Mouse (Mus musculus): Measurements from ENCODE around the gene Kcnj5. TPM values are rescaled to one million over a fixed set of nuclear protein-coding genes. Genes with fewer than 3 reads are reported as not detected.

Kcnj5 gene
- polyA plus RNA-seq, 1 experiment from 2014 or later: 0.46 TPM

DNA sequence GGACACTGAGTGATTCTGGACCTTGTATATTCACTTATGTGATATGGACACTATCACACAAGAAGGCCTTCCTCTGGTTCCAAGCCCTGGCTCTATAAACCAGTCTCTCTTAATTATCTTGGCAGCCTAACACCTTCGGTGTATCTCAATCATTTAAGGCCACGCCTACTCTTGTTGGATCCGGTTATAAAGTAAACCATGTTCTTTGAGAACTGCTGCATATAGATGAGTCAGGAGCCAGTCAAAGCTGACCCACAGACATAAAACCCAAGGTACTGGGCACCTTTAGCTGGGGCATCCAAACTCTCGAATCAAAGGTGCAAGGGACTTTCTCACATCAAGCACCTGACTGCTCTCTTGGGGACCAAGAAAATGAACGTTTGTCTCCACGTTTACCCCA is 28.1 kb upstream of the Kcnj5 start, which contains the start of gene Kcnj1:
Gene Kcnj1, plus strand, starts transcription at position 292 of the 400 bp plus-strand sequence.
- WGBS: 89% methylated on average over 6 of the region's 6 CpGs
- no peaks in the 10 kb centered on the region for H3K4me1 ChIP-seq (ENCODE audit: control insufficient read depth, insufficient read depth, low read length)
- no peak within 1 kb of the TSS for H3K9ac ChIP-seq (ENCODE audit: low read length)
- no peak for ATAC-seq (ENCODE audit: insufficient read depth, low FRiP score, low TSS enrichment)
- DNase-seq (ENCODE audit: low spot score): no peak
- no peak within 1 kb of the TSS for H3K4me3 ChIP-seq (ENCODE audit: low read depth, low read length)
- no peak within 1 kb of the TSS for H3K27ac ChIP-seq (ENCODE audit: low read depth, low read length)
- no peaks in the 10 kb centered on the region for H3K9me3 ChIP-seq (ENCODE audit: control insufficient read depth, low read length)
- no peaks in the 10 kb centered on the region for H3K36me3 ChIP-seq (ENCODE audit: control insufficient read depth, insufficient read depth, low read length)
- H3K4me2 ChIP-seq (ENCODE audit: low read depth): no peak within 1 kb of the TSS
- no peaks in the 10 kb centered on the region for H3K27me3 ChIP-seq (ENCODE audit: control insufficient read depth, insufficient read depth, low read length)

DNA sequence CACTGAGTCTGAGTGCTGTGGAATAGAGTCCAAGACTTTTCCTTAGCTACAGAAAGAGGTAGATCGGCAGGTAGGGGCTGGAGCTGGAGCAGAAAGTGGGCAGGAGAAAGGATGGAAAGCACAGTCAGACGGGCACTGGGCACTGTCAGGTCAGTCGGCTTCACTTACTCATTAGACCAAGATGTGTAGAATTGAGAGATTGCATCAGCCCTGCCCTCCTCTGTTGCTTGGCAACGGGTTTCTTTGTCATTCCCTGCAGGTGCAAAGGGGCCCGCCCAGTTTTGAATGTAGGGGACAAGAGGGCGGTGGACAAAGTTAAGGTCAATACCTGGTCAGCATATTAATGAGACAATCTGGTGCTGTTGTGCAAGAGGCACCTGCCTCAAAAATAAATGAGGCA is 25.2 kb upstream of the Kcnj5 start:
- H3K36me3 ChIP-seq (ENCODE audit: control insufficient read depth, insufficient read depth, low read length): no peaks in the 10 kb centered on the region
- no peaks in the 10 kb centered on the region for H3K4me1 ChIP-seq (ENCODE audit: control insufficient read depth, insufficient read depth, low read length)
- H3K27me3 ChIP-seq (ENCODE audit: control insufficient read depth, insufficient read depth, low read length): no peaks in the 10 kb centered on the region
- no peak overlapping the region for H3K4me2 ChIP-seq (ENCODE audit: low read depth)
- H3K9ac ChIP-seq (ENCODE audit: low read length): no peak overlapping the region
- ATAC-seq (ENCODE audit: insufficient read depth, low FRiP score, low TSS enrichment) (no peak), DNase-seq (ENCODE audit: low spot score) (peak; percentile 16)
- no peak overlapping the region for H3K27ac ChIP-seq (ENCODE audit: low read depth, low read length)
- H3K9me3 ChIP-seq (ENCODE audit: control insufficient read depth, low read length): 0 out of 2 replicates have a peak, but pooled peaks cover 2% of the 10 kb centered on the region
- no peak overlapping the region for H3K4me3 ChIP-seq (ENCODE audit: low read depth, low read length)
- 51% methylated on average over 6 of the region's 6 CpGs for WGBS

DNA sequence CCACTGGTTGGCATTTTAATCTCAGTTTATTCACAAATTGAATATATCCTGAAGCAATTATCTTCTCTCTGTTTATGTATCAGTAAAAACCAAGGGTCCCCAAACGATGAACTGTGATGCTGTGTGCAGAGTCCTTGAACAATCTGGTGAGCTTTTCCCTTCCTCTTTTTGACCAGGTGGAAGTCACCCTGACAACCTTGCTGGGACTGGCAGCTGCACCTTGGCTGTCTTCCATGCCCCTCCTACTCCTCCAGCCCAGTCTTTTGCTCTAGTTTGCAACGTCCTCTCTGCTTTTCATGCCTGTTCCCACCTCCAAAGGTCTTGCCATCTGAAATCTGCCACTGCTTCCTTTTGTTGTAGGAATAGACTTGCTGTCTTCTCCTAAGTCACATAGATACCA is 24.7 kb upstream of the Kcnj5 start:
- no peak overlapping the region for H3K9ac ChIP-seq (ENCODE audit: low read length)

DNA sequence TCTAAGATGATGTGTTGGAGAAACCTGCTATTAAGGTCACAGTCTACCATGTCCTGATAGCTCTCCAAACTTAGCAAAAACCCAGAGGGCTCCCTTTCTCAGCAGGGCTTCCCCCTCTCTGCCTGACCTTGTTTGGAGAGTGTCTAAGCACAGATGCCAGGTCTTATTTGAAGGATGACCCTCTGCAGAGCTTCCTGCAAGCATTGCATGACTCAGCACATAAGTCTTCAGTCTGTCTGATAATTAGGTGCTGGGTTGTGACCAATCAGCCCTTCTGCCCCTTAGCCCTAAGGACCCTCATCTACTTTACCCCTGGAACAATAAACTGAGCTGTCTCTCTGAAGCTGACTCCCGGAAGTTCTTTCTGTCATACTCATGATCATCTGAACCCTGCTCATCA is 16.6 kb upstream of the Kcnj5 start:
- H3K9me3 ChIP-seq (ENCODE audit: control insufficient read depth, low read length): no peaks in the 10 kb centered on the region

More for the DNA sequence above, 24.7 kb upstream of the Kcnj5 start:
- ATAC-seq (ENCODE audit: insufficient read depth, low FRiP score, low TSS enrichment): no peak
- DNase-seq (ENCODE audit: low spot score): no peak
- no peak overlapping the region for H3K4me3 ChIP-seq (ENCODE audit: low read depth, low read length)
- H3K9me3 ChIP-seq (ENCODE audit: control insufficient read depth, low read length): 0 out of 2 replicates have a peak, but pooled peaks cover 2% of the 10 kb centered on the region
- no peaks in the 10 kb centered on the region for H3K27me3 ChIP-seq (ENCODE audit: control insufficient read depth, insufficient read depth, low read length)
- H3K36me3 ChIP-seq (ENCODE audit: control insufficient read depth, insufficient read depth, low read length): no peaks in the 10 kb centered on the region
- no peak overlapping the region for H3K4me2 ChIP-seq (ENCODE audit: low read depth)
- no peak overlapping the region for H3K27ac ChIP-seq (ENCODE audit: low read depth, low read length)
- H3K4me1 ChIP-seq (ENCODE audit: control insufficient read depth, insufficient read depth, low read length): no peaks in the 10 kb centered on the region
- 50% methylated on average over 2 of the region's 2 CpGs for WGBS

DNA sequence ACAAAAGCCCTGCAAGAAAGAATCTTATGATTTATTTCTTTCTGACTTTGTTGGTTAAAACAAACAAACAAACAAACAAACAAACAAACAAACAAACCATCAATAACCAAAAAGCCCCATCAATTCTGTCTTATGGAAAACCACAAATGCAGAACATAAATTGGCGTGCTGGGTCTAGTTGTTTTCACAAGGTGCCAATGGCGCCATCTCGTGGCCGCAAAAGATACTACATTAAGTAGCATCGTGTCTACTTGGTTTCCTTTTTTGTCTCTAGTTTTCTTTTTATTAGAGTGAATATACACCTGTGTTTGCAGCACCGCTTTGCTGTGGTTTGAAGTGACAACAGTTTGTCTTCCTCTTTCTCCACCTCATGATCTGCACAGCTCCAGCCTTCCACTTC is 6.2 kb upstream of the Kcnj5 start:
- Histone ChIP-seq H3K27me3 (ENCODE audit: control insufficient read depth, insufficient read depth, low read length) (peaks cover 6% of the 10 kb centered on the region; the same call in 1 of the 2 replicates), H3K9me3 (ENCODE audit: control insufficient read depth, low read length) (no peaks in the 10 kb centered on the region), H3K4me3 (ENCODE audit: low read depth, low read length) (no peak overlapping the region), H3K9ac (ENCODE audit: low read length) (no peak overlapping the region), H3K4me1 (ENCODE audit: control insufficient read depth, insufficient read depth, low read length) (no peaks in the 10 kb centered on the region), H3K4me2 (ENCODE audit: low read depth) (no peak overlapping the region), H3K27ac (ENCODE audit: low read depth, low read length) (no peak overlapping the region), H3K36me3 (ENCODE audit: control insufficient read depth, insufficient read depth, low read length) (no peaks in the 10 kb centered on the region)
- DNase-seq (ENCODE audit: low spot score): peak; percentile 71
- ATAC-seq (ENCODE audit: insufficient read depth, low FRiP score, low TSS enrichment): no peak
- 4% methylated on average over 6 of the region's 6 CpGs for WGBS

More for the DNA sequence above, 16.6 kb upstream of the Kcnj5 start:
- H3K9ac ChIP-seq (ENCODE audit: low read length): no peak overlapping the region
- H3K4me1 ChIP-seq (ENCODE audit: control insufficient read depth, insufficient read depth, low read length): no peaks in the 10 kb centered on the region
- DNase-seq (ENCODE audit: low spot score): no peak
- H3K27ac ChIP-seq (ENCODE audit: low read depth, low read length): no peak overlapping the region
- ATAC-seq (ENCODE audit: insufficient read depth, low FRiP score, low TSS enrichment): no peak
- no peak overlapping the region for H3K4me2 ChIP-seq (ENCODE audit: low read depth)
- WGBS: 74% methylated on average over 1 of the region's 1 CpGs
- H3K27me3 ChIP-seq (ENCODE audit: control insufficient read depth, insufficient read depth, low read length): no peaks in the 10 kb centered on the region
- H3K36me3 ChIP-seq (ENCODE audit: control insufficient read depth, insufficient read depth, low read length): no peaks in the 10 kb centered on the region
- no peak overlapping the region for H3K4me3 ChIP-seq (ENCODE audit: low read depth, low read length)

DNA sequence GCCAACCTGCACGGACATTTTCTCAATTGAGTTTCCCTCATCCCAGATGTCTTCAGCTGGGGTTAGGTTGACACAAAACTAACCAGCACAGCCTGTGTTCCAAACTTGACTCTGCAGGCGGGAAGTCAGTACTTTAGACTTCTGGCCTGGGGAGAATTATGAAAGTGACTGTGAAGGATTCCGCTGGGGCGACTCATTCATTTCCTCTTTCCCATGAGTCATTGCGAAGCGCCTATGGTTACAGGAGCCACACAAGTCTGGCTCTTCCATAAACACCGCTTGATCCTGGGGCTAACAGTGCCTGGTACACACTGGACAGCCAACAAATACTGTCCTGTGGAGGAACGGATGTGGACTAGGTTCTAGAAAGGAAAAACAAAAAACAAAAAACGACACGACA is 5.2 kb upstream of the Kcnj5 start:
- WGBS: 91% methylated on average over 10 of the region's 10 CpGs
- Histone ChIP-seq H3K27ac (ENCODE audit: low read depth, low read length) (no peak overlapping the region), H3K9me3 (ENCODE audit: control insufficient read depth, low read length) (no peaks in the 10 kb centered on the region), H3K9ac (ENCODE audit: low read length) (no peak overlapping the region), H3K36me3 (ENCODE audit: control insufficient read depth, insufficient read depth, low read length) (no peaks in the 10 kb centered on the region), H3K27me3 (ENCODE audit: control insufficient read depth, insufficient read depth, low read length) (peaks cover 15% of the 10 kb centered on the region), H3K4me2 (ENCODE audit: low read depth) (no peak overlapping the region), H3K4me1 (ENCODE audit: control insufficient read depth, insufficient read depth, low read length) (no peaks in the 10 kb centered on the region; the same call in 1 of the 2 replicates), H3K4me3 (ENCODE audit: low read depth, low read length) (no peak overlapping the region)
- DNase-seq (ENCODE audit: low spot score): no peak
- ATAC-seq (ENCODE audit: insufficient read depth, low FRiP score, low TSS enrichment): no peak

DNA sequence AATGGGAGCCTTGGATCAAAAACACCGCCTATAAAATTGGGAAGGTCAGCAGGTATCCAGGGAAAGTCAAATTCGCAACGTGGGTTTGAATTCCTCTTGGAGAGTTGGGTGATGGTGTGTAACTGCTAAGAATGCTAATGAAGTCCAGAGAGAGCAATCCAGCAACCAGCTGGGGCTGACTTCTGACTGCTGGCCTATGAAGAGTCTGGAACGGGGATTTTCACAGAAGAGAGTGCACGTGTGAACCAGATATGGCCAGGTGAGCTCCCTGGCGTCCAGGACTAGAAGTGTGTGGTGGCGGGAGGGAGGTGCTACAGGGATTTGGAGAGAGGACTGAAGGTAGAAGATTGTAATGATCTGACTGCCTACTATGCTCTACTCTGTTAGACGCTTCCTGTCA is 3.9 kb upstream of the Kcnj5 start:
- DNase-seq (ENCODE audit: low spot score): no peak
- no peak overlapping the region for H3K4me2 ChIP-seq (ENCODE audit: low read depth)
- no peak overlapping the region for H3K4me3 ChIP-seq (ENCODE audit: low read depth, low read length)
- ATAC-seq (ENCODE audit: insufficient read depth, low FRiP score, low TSS enrichment): no peak
- no peak overlapping the region for H3K27ac ChIP-seq (ENCODE audit: low read depth, low read length)
- peaks cover 7% of the 10 kb centered on the region for H3K4me1 ChIP-seq (ENCODE audit: control insufficient read depth, insufficient read depth, low read length)
- no peak overlapping the region for H3K9ac ChIP-seq (ENCODE audit: low read length)
- peaks cover 27% of the 10 kb centered on the region for H3K27me3 ChIP-seq (ENCODE audit: control insufficient read depth, insufficient read depth, low read length)
- no peaks in the 10 kb centered on the region for H3K36me3 ChIP-seq (ENCODE audit: control insufficient read depth, insufficient read depth, low read length)
- 66% methylated on average over 8 of the region's 8 CpGs for WGBS
- H3K9me3 ChIP-seq (ENCODE audit: control insufficient read depth, low read length): no peaks in the 10 kb centered on the region

DNA sequence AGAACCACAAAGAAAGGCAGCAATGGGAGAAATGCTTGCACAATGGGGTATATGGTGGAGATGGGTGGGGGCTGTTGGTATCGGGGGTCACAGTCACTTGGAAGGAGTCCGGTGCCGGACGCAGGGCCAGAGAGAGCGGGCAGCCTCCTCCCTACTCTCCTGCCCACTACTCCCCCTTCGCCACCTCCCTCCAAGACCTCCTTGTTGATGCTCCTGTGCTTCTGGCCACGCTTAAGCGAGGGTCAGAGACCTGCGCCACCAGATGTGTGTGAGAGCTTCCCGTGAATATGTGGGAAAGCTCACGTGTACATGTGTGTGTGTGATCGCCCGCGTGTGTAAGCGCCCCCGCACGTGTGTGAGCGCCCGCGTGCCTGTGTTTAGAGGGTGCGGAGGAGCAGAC is 339 bp upstream of the Kcnj5 start:
- Histone ChIP-seq H3K4me3 (ENCODE audit: low read depth, low read length) (peak overlapping the region; percentile 29), H3K36me3 (ENCODE audit: control insufficient read depth, insufficient read depth, low read length) (no peaks in the 10 kb centered on the region), H3K9ac (ENCODE audit: low read length) (peak overlapping the region; percentile 41), H3K4me2 (ENCODE audit: low read depth) (peak overlapping the region; percentile 52), H3K9me3 (ENCODE audit: control insufficient read depth, low read length) (no peaks in the 10 kb centered on the region), H3K4me1 (ENCODE audit: control insufficient read depth, insufficient read depth, low read length) (peaks cover 7% of the 10 kb centered on the region), H3K27me3 (ENCODE audit: control insufficient read depth, insufficient read depth, low read length) (peaks cover 40% of the 10 kb centered on the region), H3K27ac (ENCODE audit: low read depth, low read length) (no peak overlapping the region)
- ATAC-seq (ENCODE audit: insufficient read depth, low FRiP score, low TSS enrichment) (peak; percentile 56; the same call in 1 of the 2 replicates), DNase-seq (ENCODE audit: low spot score) (peak; percentile 23)
- under 1% methylated on average over 21 of the region's 21 CpGs for WGBS

DNA sequence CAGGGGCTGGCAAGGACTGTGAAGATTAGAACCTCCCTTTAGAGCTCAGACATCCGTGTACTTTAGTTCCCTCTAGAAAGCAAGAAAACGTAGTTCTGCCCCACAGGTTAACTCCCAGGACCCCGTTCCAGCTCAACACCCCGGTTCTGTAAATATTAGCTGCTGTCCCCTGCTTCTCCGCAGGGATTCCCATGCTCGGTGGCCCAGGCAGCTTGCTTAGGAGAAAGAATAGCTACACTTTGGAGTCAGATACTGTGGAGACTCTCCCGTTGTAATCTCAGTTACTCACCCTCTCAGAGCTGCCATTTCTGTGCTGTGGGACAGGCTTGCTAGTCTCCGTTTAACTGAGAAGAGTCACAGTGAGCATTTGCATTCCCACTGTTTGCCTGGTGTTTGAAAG is 1.2 kb downstream of the Kcnj5 start:
- DNase-seq (ENCODE audit: low spot score): no peak
- Histone ChIP-seq H3K27ac (ENCODE audit: low read depth, low read length) (no peak overlapping the region), H3K4me3 (ENCODE audit: low read depth, low read length) (no peak overlapping the region), H3K9me3 (ENCODE audit: control insufficient read depth, low read length) (no peaks in the 10 kb centered on the region), H3K4me1 (ENCODE audit: control insufficient read depth, insufficient read depth, low read length) (peaks cover 7% of the 10 kb centered on the region), H3K27me3 (ENCODE audit: control insufficient read depth, insufficient read depth, low read length) (peaks cover 40% of the 10 kb centered on the region), H3K36me3 (ENCODE audit: control insufficient read depth, insufficient read depth, low read length) (no peaks in the 10 kb centered on the region), H3K9ac (ENCODE audit: low read length) (no peak overlapping the region), H3K4me2 (ENCODE audit: low read depth) (no peak overlapping the region)
- no peak for ATAC-seq (ENCODE audit: insufficient read depth, low FRiP score, low TSS enrichment)
- WGBS: 12% methylated on average over 8 of the region's 8 CpGs
